Mouse (Mus musculus): ENCODE measurements around the gene Gpc3.

DNA sequence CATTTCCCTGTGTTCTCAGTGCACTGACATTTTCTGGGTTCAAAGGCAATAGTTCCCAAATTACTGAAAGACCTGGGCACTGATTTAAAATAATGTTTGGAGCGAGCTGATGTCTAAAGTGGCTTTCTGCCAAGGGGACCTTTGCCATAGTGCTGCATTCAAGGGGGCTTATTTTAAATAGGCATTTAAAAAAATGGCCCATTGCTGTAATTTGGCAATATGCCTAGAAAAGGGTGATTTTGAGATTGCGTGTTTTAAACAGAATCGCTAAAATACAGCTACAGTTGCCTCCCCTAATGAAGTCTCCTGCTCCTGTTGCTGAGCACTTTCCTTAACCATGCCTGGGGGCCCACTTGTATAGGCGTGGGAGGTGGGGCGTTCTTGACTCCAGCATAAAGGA lies 174.3 kb downstream of the Gpc3 start:
- no peak for TF ChIP-seq CTCF (IDR thresholded peaks at IDR 0.05; ENCODE audit: extremely low read depth, insufficient read depth, insufficient read length, insufficient replicate concordance)
- TF ChIP-seq POLR2A (IDR thresholded peaks at IDR 0.05; ENCODE audit: low read depth, low read length) = no peak

Measured in spleen, adult 2 months (tissue).